Mouse (Mus musculus): ENCODE data around the gene Fgfbp1.

- TF ChIP-seq CHD1 (IDR thresholded peaks at IDR 0.05; ENCODE audit: low read depth, low read length), result no peak
- TF ChIP-seq POLR2A (IDR thresholded peaks at IDR 0.05; ENCODE audit: control insufficient read depth in 1 of 2, insufficient read depth in 1 of 2, low read depth in 1 of 2, low read length in 2 of 2, poor library complexity in 1 of 2), result no peak
- TF ChIP-seq EP300 (IDR thresholded peaks at IDR 0.05; ENCODE audit: low read depth in 1 of 2, low read length in 2 of 2), result no peak
- no peak for TF ChIP-seq TCF12 (IDR thresholded peaks at IDR 0.05; ENCODE audit: low read depth, low read length)
- TF ChIP-seq NELFE (IDR thresholded peaks at IDR 0.05; ENCODE audit: low read depth, low read length), result no peak
- no peak for TF ChIP-seq POLR2AphosphoS2 (IDR thresholded peaks at IDR 0.05; ENCODE audit: low read length)
- TF ChIP-seq CTCF (IDR thresholded peaks at IDR 0.05 in 2 of 3, conservative IDR thresholded peaks at IDR 0.05 in 1 of 3; ENCODE audit: control insufficient read depth in 1 of 3, insufficient read depth in 1 of 3, low read depth in 2 of 3, low read length in 3 of 3, poor library complexity in 1 of 3, severe bottlenecking in 1 of 3), result no peak
- no peak for TF ChIP-seq ETS1 (IDR thresholded peaks at IDR 0.05; ENCODE audit: low read depth, low read length)
- TF ChIP-seq USF1 (IDR thresholded peaks at IDR 0.05; ENCODE audit: low read depth, low read length), result no peak
Measured at GRCm38 (mm10) chr5:43953241-43953640, 28.3 kb downstream of the Fgfbp1 start.

All from MEL (cell line).